Mouse (Mus musculus) left cerebral cortex, adult 2 months (tissue): Measurements from ENCODE around the gene Exosc7. TPM values are rescaled to one million over a fixed set of nuclear protein-coding genes. Genes with fewer than 3 reads are reported as not detected.

ENCODE experiments used
- DNase-seq, 2 experiments: peaks; one replicate each; pipeline ENCODE4 v3.0.0; 2021 to 2022; ENCODE audit warnings: low spot score in 2 of 2, mixed read lengths in 1 of 2; ENCODE audit errors: extremely low spot score in 1 of 2
- H3K27ac ChIP-seq: fragments of 200-600 bp; 2 replicates; pipeline ENCODE4 v1.8.1; 2022
- H3K4me3 ChIP-seq: fragments of 200-600 bp; 2 replicates; pipeline ENCODE4 v1.8.1; 2022
- CTCF ChIP-seq: fragments of 200-600 bp; IDR thresholded peaks from 2 replicates; pipeline ENCODE4 v1.8.1; 2022; ENCODE audit warnings: antibody characterized with exemption, mild to moderate bottlenecking, moderate library complexity
- intact Hi-C: fragments of 180-260 bp; cut with DNase I; formaldehyde crosslinking; loops from one replicate; pipeline ENCODE4 v1.15.1; 2025
- total RNA-seq, 2 experiments: library from RNA; stranded (reverse); gene quantifications; 2 replicates each; pipeline ENCODE4 v1.2.3; 2021

The Exosc7 gene
- total RNA-seq, 2 experiments from 2014 or later, result 43.0 to 48.9 TPM

DNA sequence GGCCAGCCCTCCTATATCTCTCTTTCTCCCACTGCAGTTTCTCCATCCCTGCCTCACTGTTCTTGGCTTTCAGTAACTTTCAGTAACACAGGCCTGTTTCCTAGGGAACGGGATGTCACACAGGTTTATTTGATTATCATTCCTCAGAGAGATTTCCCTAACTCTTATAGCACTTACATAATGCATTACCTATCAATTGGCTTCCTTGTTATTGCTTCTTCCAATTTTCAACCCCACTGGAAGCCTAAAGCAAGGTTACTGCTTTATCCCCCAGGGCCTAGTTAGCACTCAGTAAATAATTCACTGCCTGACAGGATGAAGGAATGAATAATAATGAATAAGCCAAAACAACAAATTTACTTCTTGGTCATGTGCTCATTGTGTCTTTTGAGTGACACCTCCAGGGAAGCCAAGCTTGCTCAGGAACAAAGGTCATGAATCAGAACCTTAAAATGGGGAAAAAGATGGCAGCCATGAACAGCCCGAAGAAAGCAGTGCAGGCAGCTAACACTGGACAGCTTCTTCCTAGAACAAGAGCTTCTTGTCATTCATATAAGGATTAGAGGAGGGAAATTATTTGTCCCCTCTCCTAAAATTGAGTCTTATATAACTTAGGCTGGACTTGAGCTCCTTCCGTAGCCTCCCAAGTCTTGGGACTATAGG is 52.9 kb downstream of the Exosc7 start:
- Histone ChIP-seq H3K4me3 (no peak overlapping the region), H3K27ac (no peak overlapping the region)
- no peak for DNase-seq
- no peak for TF ChIP-seq CTCF
- intact Hi-C loops, result no loop called here

DNA sequence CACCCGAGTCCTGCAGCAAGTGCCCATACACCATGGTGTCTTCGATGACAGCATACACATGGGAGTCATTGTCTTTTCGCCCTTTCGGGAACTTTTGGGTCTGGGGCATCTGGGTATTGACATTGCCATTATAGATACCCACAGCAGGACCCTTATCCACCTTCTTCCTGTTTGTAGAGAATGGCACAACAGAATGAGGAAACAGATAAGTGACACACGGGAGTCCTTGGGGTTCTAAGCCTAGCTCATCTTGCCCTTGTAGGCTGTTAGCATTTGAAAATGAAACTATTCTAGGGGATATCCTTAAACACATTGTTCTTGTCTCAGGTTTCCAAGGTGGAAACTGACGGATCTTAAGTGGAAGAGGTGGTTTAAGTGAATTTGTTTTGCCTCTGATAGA is 60.7 kb downstream of the Exosc7 start:
- intact Hi-C loops, result no loop called here
- H3K4me3 ChIP-seq, result no peak overlapping the region
- no peak for TF ChIP-seq CTCF
- no peak for DNase-seq
- no peak overlapping the region for H3K27ac ChIP-seq

DNA sequence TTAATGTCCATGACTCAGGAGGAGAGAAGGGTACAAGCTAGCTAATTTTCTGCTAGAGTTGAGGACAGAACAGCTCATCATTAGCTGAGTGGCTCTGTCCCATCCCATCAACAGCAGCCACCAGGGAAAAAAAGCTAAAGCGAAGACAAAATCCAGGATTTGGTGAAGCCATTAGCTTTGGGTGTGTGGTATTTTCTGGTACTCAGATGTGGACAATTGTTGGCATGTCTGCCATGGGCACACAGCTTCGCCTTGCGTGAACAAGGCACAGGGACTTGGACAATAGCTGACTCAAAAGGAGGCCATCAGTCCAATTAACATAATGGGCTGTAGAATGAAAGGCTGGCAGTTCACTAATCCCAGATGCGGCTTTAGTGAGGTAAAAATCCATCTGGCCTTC is 61.3 kb downstream of the Exosc7 start:
- no peak overlapping the region for H3K27ac ChIP-seq
- no peak overlapping the region for H3K4me3 ChIP-seq
- intact Hi-C loops, result no loop called here
- TF ChIP-seq CTCF, result no peak
- no peak for DNase-seq

DNA sequence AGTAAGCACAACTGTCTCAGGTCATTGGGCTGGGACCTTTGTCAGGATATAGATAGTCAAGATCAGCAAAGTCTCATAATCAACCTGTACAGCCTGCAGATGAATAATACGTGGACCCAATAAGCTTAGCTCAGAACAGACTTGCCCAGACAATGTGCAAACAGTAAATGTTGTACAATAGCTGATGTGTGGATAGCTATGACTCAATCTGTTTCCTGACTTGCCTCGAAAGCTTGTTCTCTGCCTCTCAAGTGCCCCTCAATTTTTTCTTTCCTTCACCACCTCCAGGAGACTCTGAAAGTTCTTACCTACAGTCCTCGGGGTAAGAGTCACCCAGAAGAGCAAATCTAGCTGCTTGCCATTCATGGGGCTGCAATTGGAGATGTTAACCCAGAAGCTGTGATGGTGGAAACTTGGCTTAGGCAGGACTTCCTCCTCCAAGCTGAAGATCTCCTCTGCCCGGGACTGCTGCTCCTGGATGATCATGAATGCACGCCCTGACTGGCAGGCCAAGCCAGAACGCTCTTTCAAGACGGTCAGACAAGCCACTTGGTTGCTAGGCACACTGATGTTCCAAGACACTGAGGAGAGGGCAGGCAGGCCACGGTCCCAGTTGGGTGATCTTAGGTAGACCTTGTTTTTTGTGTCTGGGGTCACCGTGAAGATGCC is 64.5 kb downstream of the Exosc7 start:
- H3K27ac ChIP-seq, result no peak overlapping the region
- H3K4me3 ChIP-seq, result no peak overlapping the region
- no peak for DNase-seq
- no peak for TF ChIP-seq CTCF
- intact Hi-C loops, result no loop called here

DNA sequence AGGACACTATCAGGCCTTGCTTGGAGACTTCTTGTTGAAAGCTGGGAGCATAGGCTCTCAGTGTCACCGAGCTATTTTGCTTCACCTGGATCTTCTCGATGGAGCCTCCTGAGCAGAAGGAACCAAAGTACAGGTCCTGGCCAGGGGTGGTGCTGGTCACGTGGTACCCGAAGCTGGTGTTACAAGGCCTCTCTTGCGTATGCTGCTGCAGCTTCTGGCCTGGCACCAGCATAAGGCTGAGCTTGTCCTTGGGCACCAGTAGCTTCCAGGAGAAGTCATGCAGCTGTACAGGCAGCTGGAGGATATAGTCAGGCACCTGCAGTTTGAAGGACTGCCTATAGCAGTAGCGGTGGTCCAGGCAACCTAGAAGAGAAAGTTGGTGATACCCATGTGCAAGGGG is 67.0 kb downstream of the Exosc7 start:
- no peak for TF ChIP-seq CTCF
- no peak overlapping the region for H3K27ac ChIP-seq
- no peak overlapping the region for H3K4me3 ChIP-seq
- intact Hi-C loops, result no loop called here
- DNase-seq, result no peak

GRCm38 (mm10) chr9:123183226-123183625 is 70.2 kb downstream of the Exosc7 start:
- no peak for TF ChIP-seq CTCF
- Histone ChIP-seq H3K4me3 (no peak overlapping the region), H3K27ac (no peak overlapping the region)
- intact Hi-C loops, result no loop called here
- DNase-seq, result no peak

DNA sequence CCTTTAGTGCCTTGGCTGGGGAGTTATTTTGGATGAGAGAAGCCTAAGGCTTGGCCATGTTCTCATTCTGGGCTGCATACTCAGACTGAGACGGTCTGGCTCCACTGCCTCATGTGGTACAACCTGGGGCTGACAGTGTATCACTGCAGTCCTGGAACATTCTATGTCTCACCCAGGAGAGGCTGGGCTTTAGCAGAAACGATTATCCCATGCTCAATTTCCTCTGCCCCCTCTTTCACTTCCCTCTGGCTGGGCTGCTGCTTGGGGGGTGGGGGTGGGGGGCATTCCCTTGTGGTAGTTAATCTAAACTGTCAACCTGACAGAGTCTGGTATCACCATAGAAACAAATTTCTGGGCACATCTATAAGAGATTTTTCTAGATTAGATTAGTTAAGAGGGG is 72.5 kb downstream of the Exosc7 start:
- H3K27ac ChIP-seq, result no peak overlapping the region
- DNase-seq, result no peak
- no peak overlapping the region for H3K4me3 ChIP-seq
- TF ChIP-seq CTCF, result no peak
- intact Hi-C loops, result no loop called here

Other genes starting within 250 kb of the Exosc7 start
- 100 to 1,000 TPM; 169 to 173 TPM for gene Zfp445, start 247.2 kb upstream of the Exosc7 start, total RNA-seq
- gene Zkscan7, start 227.5 kb upstream of the Exosc7 start, total RNA-seq, result 1 to 10 TPM; 5.0 to 5.8 TPM
- gene Zfp105, start 190.1 kb upstream of the Exosc7 start, total RNA-seq, result 1 to 10 TPM; 7.9 to 8.3 TPM
- 10 to 100 TPM; 18.7 to 21.8 TPM for gene 1110059G10Rik, start 162.2 kb upstream of the Exosc7 start, total RNA-seq
- 1 to 10 TPM; 1.3 to 1.5 TPM for gene Kif15, start 162.2 kb upstream of the Exosc7 start, total RNA-seq
- gene Tmem42, start 91.9 kb upstream of the Exosc7 start, total RNA-seq, result 10 to 100 TPM; 23.5 to 27.1 TPM
- gene Tgm4, start 78.5 kb upstream of the Exosc7 start, total RNA-seq, result 1 to 10 TPM; 1.8 to 2.6 TPM
- 10 to 100 TPM; 61.9 to 68.6 TPM for gene Zdhhc3, start within 50 bp of the Exosc7 start, total RNA-seq
- gene Clec3b, start 37.7 kb downstream of the Exosc7 start, total RNA-seq, result 1 to 10 TPM; 2.6 to 3.1 TPM
- gene Cdcp1, start 102.8 kb downstream of the Exosc7 start, total RNA-seq, result under 1 TPM in 1 of 2 experiments, not detected in 1; 0.29 TPM
- gene Tmem158, start 147.5 kb downstream of the Exosc7 start, total RNA-seq, result 10 to 100 TPM; 44.7 to 60.5 TPM